Mouse (Mus musculus) cerebellum, adult 2 months (tissue): ENCODE results near the gene Pkd1.

ENCODE experiments used
- CTCF ChIP-seq: fragments of 200-500 bp; IDR thresholded peaks from 2 replicates; pipeline ENCODE4 v1.5.1; 2011; ENCODE audit warnings: low read depth, mild to moderate bottlenecking, control low read depth, low read length, moderate library complexity, borderline replicate concordance; ENCODE audit not compliant: insufficient read depth
- POLR2A ChIP-seq: fragments of 200-500 bp; IDR thresholded peaks from 2 replicates; pipeline ENCODE4 v1.6.1; 2011; ENCODE audit warnings: low read length, control low read depth, borderline replicate concordance; ENCODE audit not compliant: insufficient read depth

- TF ChIP-seq CTCF (no peak), POLR2A (no peak)
Measured at GRCm38 (mm10) chr17:24639571-24639988, 89.9 kb downstream of the Pkd1 start.
